Mouse (Mus musculus): ENCODE measurements around the gene Maml2. TPM values are rescaled to one million over a fixed set of nuclear protein-coding genes. Genes with fewer than 3 reads are reported as not detected.

Maml2 gene
- polyA plus RNA-seq, 1 experiment from 2014 or later = 11.4 TPM

- no peak for ATAC-seq (ENCODE audit: low FRiP score)
- H3K4me3 ChIP-seq (ENCODE audit: low read depth, low read length) = no peak overlapping the region
- no peaks in the 10 kb centered on the region for H3K27me3 ChIP-seq (ENCODE audit: control insufficient read depth, insufficient read depth, low read length)
- no peak for DNase-seq (ENCODE audit: low spot score)
- H3K4me2 ChIP-seq (replicated peaks; ENCODE audit: low read depth, low read length) = no peak overlapping the region
- no peaks in the 10 kb centered on the region for H3K36me3 ChIP-seq (ENCODE audit: control insufficient read depth, insufficient read depth, low read length)
- WGBS = 100% methylated on average over 1 of the region's 1 CpGs
- no peak overlapping the region for H3K27ac ChIP-seq (ENCODE audit: low read depth, low read length)
- H3K9ac ChIP-seq (ENCODE audit: low read depth, low read length) = no peak overlapping the region
- no peaks in the 10 kb centered on the region for H3K4me1 ChIP-seq (replicated peaks; ENCODE audit: control insufficient read depth, insufficient read depth, low read length)
- H3K9me3 ChIP-seq (ENCODE audit: control insufficient read depth, low read length) = no peaks in the 10 kb centered on the region
These were observed 263.6 kb downstream of the Maml2 start for GRCm38 (mm10) chr9:13561335-13561734.

- Histone ChIP-seq H3K9ac (ENCODE audit: low read depth, low read length) (no peak overlapping the region), H3K27ac (ENCODE audit: low read depth, low read length) (no peak overlapping the region), H3K4me1 (replicated peaks; ENCODE audit: control insufficient read depth, insufficient read depth, low read length) (no peaks in the 10 kb centered on the region), H3K4me2 (replicated peaks; ENCODE audit: low read depth, low read length) (no peak overlapping the region), H3K9me3 (ENCODE audit: control insufficient read depth, low read length) (no peaks in the 10 kb centered on the region), H3K27me3 (ENCODE audit: control insufficient read depth, insufficient read depth, low read length) (no peaks in the 10 kb centered on the region), H3K36me3 (ENCODE audit: control insufficient read depth, insufficient read depth, low read length) (no peaks in the 10 kb centered on the region), H3K4me3 (ENCODE audit: low read depth, low read length) (no peak overlapping the region)
- 80% methylated on average over 10 of the region's 10 CpGs for WGBS
- DNase-seq (ENCODE audit: low spot score) (no peak), ATAC-seq (ENCODE audit: low FRiP score) (no peak)
These were observed 266.0 kb downstream of the Maml2 start for GRCm38 (mm10) chr9:13563475-13564414.

GRCm38 (mm10) chr9:13565343-13566019, 267.7 kb downstream of the Maml2 start:
- 53% methylated on average over 11 of the region's 11 CpGs for WGBS
- no peak for ATAC-seq (ENCODE audit: low FRiP score)
- H3K4me3 ChIP-seq (ENCODE audit: low read depth, low read length) = no peak overlapping the region
- no peak overlapping the region for H3K4me2 ChIP-seq (replicated peaks; ENCODE audit: low read depth, low read length)
- H3K36me3 ChIP-seq (ENCODE audit: control insufficient read depth, insufficient read depth, low read length) = no peaks in the 10 kb centered on the region
- H3K27ac ChIP-seq (ENCODE audit: low read depth, low read length) = no peak overlapping the region
- no peaks in the 10 kb centered on the region for H3K9me3 ChIP-seq (ENCODE audit: control insufficient read depth, low read length)
- H3K27me3 ChIP-seq (ENCODE audit: control insufficient read depth, insufficient read depth, low read length) = no peaks in the 10 kb centered on the region
- H3K9ac ChIP-seq (ENCODE audit: low read depth, low read length) = no peak overlapping the region
- DNase-seq (ENCODE audit: low spot score) = no peak
- H3K4me1 ChIP-seq (replicated peaks; ENCODE audit: control insufficient read depth, insufficient read depth, low read length) = no peaks in the 10 kb centered on the region

GRCm38 (mm10) chr9:13566154-13566885, 268.6 kb downstream of the Maml2 start:
- Histone ChIP-seq H3K36me3 (ENCODE audit: control insufficient read depth, insufficient read depth, low read length) (no peaks in the 10 kb centered on the region), H3K9me3 (ENCODE audit: control insufficient read depth, low read length) (no peaks in the 10 kb centered on the region), H3K27me3 (ENCODE audit: control insufficient read depth, insufficient read depth, low read length) (no peaks in the 10 kb centered on the region), H3K4me1 (replicated peaks; ENCODE audit: control insufficient read depth, insufficient read depth, low read length) (no peaks in the 10 kb centered on the region), H3K4me2 (replicated peaks; ENCODE audit: low read depth, low read length) (no peak overlapping the region), H3K27ac (ENCODE audit: low read depth, low read length) (no peak overlapping the region), H3K9ac (ENCODE audit: low read depth, low read length) (no peak overlapping the region), H3K4me3 (ENCODE audit: low read depth, low read length) (no peak overlapping the region)
- 84% methylated on average over 5 of the region's 5 CpGs for WGBS
- ATAC-seq (ENCODE audit: low FRiP score) = no peak
- DNase-seq (ENCODE audit: low spot score) = no peak

- H3K27ac ChIP-seq (ENCODE audit: low read depth, low read length) = no peak overlapping the region
- no peak overlapping the region for H3K4me2 ChIP-seq (replicated peaks; ENCODE audit: low read depth, low read length)
- no peaks in the 10 kb centered on the region for H3K27me3 ChIP-seq (ENCODE audit: control insufficient read depth, insufficient read depth, low read length)
- no peak overlapping the region for H3K4me3 ChIP-seq (ENCODE audit: low read depth, low read length)
- ATAC-seq (ENCODE audit: low FRiP score) (no peak), DNase-seq (ENCODE audit: low spot score) (no peak)
- H3K36me3 ChIP-seq (ENCODE audit: control insufficient read depth, insufficient read depth, low read length) = no peaks in the 10 kb centered on the region
- H3K9me3 ChIP-seq (ENCODE audit: control insufficient read depth, low read length) = no peaks in the 10 kb centered on the region
- WGBS = 94% methylated on average over 4 of the region's 4 CpGs
- no peak overlapping the region for H3K9ac ChIP-seq (ENCODE audit: low read depth, low read length)
- H3K4me1 ChIP-seq (replicated peaks; ENCODE audit: control insufficient read depth, insufficient read depth, low read length) = no peaks in the 10 kb centered on the region
These were observed 271.3 kb downstream of the Maml2 start for GRCm38 (mm10) chr9:13569023-13569422.

- no peaks in the 10 kb centered on the region for H3K9me3 ChIP-seq (ENCODE audit: control insufficient read depth, low read length)
- H3K4me1 ChIP-seq (replicated peaks; ENCODE audit: control insufficient read depth, insufficient read depth, low read length) = no peaks in the 10 kb centered on the region
- H3K9ac ChIP-seq (ENCODE audit: low read depth, low read length) = no peak overlapping the region
- no peak for ATAC-seq (ENCODE audit: low FRiP score)
- no peak for DNase-seq (ENCODE audit: low spot score)
- no peak overlapping the region for H3K27ac ChIP-seq (ENCODE audit: low read depth, low read length)
- H3K36me3 ChIP-seq (ENCODE audit: control insufficient read depth, insufficient read depth, low read length) = no peaks in the 10 kb centered on the region
- no peak overlapping the region for H3K4me2 ChIP-seq (replicated peaks; ENCODE audit: low read depth, low read length)
- H3K4me3 ChIP-seq (ENCODE audit: low read depth, low read length) = no peak overlapping the region
- H3K27me3 ChIP-seq (ENCODE audit: control insufficient read depth, insufficient read depth, low read length) = no peaks in the 10 kb centered on the region
- WGBS = 96% methylated on average over 3 of the region's 3 CpGs
These were observed 275.1 kb downstream of the Maml2 start for GRCm38 (mm10) chr9:13572847-13573246.

GRCm38 (mm10) chr9:13574059-13574458, 276.3 kb downstream of the Maml2 start:
- Histone ChIP-seq H3K9me3 (ENCODE audit: control insufficient read depth, low read length) (no peaks in the 10 kb centered on the region), H3K4me3 (ENCODE audit: low read depth, low read length) (no peak overlapping the region), H3K36me3 (ENCODE audit: control insufficient read depth, insufficient read depth, low read length) (no peaks in the 10 kb centered on the region), H3K4me1 (replicated peaks; ENCODE audit: control insufficient read depth, insufficient read depth, low read length) (no peaks in the 10 kb centered on the region), H3K4me2 (replicated peaks; ENCODE audit: low read depth, low read length) (no peak overlapping the region), H3K27me3 (ENCODE audit: control insufficient read depth, insufficient read depth, low read length) (no peaks in the 10 kb centered on the region), H3K9ac (ENCODE audit: low read depth, low read length) (no peak overlapping the region), H3K27ac (ENCODE audit: low read depth, low read length) (no peak overlapping the region)
- DNase-seq (ENCODE audit: low spot score) (no peak), ATAC-seq (ENCODE audit: low FRiP score) (no peak)
- 75% methylated on average over 5 of the region's 5 CpGs for WGBS

DNA sequence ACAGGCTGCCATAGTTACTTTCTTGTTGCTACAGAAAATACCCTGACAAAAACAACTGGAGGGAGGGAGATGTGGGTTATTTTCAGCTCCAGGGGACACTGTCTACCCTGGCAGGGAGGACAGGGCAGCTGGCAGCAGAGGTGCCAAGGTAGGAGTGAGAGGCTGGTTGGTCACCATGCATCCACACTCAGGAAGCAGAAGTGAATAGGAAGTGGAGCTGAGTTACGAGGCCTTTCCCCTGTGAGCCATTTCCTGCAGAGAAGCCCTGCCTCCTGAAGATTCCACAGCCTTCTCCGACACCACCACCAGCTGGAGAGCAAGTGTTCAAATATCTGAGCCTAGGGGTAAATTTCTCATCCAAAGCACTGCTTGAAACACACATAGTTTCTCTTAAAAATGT, 277.2 kb downstream of the Maml2 start:
- Histone ChIP-seq H3K4me2 (replicated peaks; ENCODE audit: low read depth, low read length) (no peak overlapping the region), H3K9me3 (ENCODE audit: control insufficient read depth, low read length) (no peaks in the 10 kb centered on the region), H3K4me3 (ENCODE audit: low read depth, low read length) (no peak overlapping the region), H3K36me3 (ENCODE audit: control insufficient read depth, insufficient read depth, low read length) (no peaks in the 10 kb centered on the region), H3K4me1 (replicated peaks; ENCODE audit: control insufficient read depth, insufficient read depth, low read length) (no peaks in the 10 kb centered on the region), H3K27me3 (ENCODE audit: control insufficient read depth, insufficient read depth, low read length) (no peaks in the 10 kb centered on the region), H3K27ac (ENCODE audit: low read depth, low read length) (no peak overlapping the region), H3K9ac (ENCODE audit: low read depth, low read length) (no peak overlapping the region)
- 51% methylated on average over 2 of the region's 2 CpGs for WGBS
- ATAC-seq (ENCODE audit: low FRiP score) (no peak), DNase-seq (ENCODE audit: low spot score) (no peak)

Data from hindbrain, embryonic 11.5 days (tissue).